Mouse (Mus musculus): Measurements from ENCODE around the gene Ms4a8a. TPM values are rescaled to one million over a fixed set of nuclear protein-coding genes. Genes with fewer than 3 reads are reported as not detected.

The Ms4a8a gene
- not detected in 2 replicates for polyA plus RNA-seq (2015; fragmentation: Nextera tagmentation; extraction: Ambion mirVana)

DNA sequence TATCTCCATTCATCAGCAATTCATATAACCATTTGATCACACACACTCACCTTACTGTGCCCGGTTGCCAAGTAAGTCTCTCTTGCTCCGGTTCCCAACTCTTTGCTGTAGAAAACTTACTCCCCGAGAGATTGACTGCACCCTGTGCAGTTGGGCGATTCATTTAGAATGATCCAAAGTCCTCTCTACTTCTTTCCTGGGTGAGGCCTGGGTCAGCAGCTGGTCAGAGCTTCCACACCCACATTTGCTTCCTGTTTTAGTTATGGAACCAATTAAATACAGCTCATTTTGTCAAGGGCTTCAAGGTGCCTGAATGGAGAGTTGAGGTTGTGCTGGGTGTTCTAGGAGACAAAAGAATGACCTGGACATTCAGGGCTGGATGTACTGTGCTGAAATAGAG is at the start of gene Ms4a8a:
TSS of gene Ms4a8a (minus strand) at position 169 of the 400 bp plus-strand sequence.

DNA sequence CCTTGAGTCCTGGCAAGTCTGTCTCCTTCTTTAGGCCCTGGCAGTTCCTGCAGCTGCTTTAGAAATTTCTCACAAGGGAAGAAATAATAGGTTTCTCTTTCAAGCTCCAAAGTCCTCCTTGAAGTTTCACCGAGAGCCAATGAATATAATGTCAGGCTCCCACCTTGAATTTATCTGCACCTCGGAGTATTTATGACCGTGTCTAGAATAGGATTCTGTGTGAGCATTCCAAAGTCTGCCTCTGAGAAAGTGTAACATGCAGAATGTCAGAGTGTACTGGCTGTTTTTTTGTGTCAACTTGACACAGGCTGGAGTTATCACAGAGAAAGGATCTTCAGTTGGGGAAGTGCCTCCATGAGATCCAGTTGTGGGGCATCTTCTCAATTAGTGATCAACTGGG is 63.0 kb downstream of the Ms4a8a start, which contains the start of gene Ms4a18:
TSS of gene Ms4a18 (minus strand) at position 141 of the 400 bp plus-strand sequence.

Other genes starting within 250 kb of the Ms4a8a start
- gene Slc15a3, start 241.4 kb downstream of the Ms4a8a start, polyA plus RNA-seq (2015; fragmentation: Nextera tagmentation; extraction: Ambion mirVana), result 0.49 and 0.53 TPM in 2 replicates
- 97.6 and 125 TPM in 2 replicates for gene Tmem132a, start 211.2 kb downstream of the Ms4a8a start, polyA plus RNA-seq (2015; fragmentation: Nextera tagmentation; extraction: Ambion mirVana)
- 44.0 and 44.3 TPM in 2 replicates for gene Tmem109, start 199.1 kb downstream of the Ms4a8a start, polyA plus RNA-seq (2015; fragmentation: Nextera tagmentation; extraction: Ambion mirVana)
- gene Prpf19, start 185.9 kb downstream of the Ms4a8a start, polyA plus RNA-seq (2015; fragmentation: Nextera tagmentation; extraction: Ambion mirVana), result 37.5 and 53.7 TPM in 2 replicates
- gene Zp1, start 160.5 kb downstream of the Ms4a8a start, polyA plus RNA-seq (2015; fragmentation: Nextera tagmentation; extraction: Ambion mirVana), result 0.31 and 0.43 TPM in 2 replicates
- 0.11 and 0.18 TPM in 2 replicates for gene Ptgdr2, start 143.9 kb downstream of the Ms4a8a start, polyA plus RNA-seq (2015; fragmentation: Nextera tagmentation; extraction: Ambion mirVana)
- 12.8 and 13.1 TPM in 2 replicates for gene Ccdc86, start 131.8 kb downstream of the Ms4a8a start, polyA plus RNA-seq (2015; fragmentation: Nextera tagmentation; extraction: Ambion mirVana)
- gene Ms4a10, start 106.4 kb downstream of the Ms4a8a start, polyA plus RNA-seq (2015; fragmentation: Nextera tagmentation; extraction: Ambion mirVana), result not detected in 2 replicates
- gene Ms4a15, start 87.9 kb downstream of the Ms4a8a start, polyA plus RNA-seq (2015; fragmentation: Nextera tagmentation; extraction: Ambion mirVana), result not detected in 2 replicates
- gene Ms4a18, start 63.1 kb downstream of the Ms4a8a start, polyA plus RNA-seq (2015; fragmentation: Nextera tagmentation; extraction: Ambion mirVana), result not detected in 2 replicates
- not detected in 2 replicates for gene 1700017D01Rik, start 49.8 kb upstream of the Ms4a8a start, polyA plus RNA-seq (2015; fragmentation: Nextera tagmentation; extraction: Ambion mirVana)
- not detected in 2 replicates for gene 1700025F22Rik, start 84.2 kb upstream of the Ms4a8a start, polyA plus RNA-seq (2015; fragmentation: Nextera tagmentation; extraction: Ambion mirVana)
- gene Ms4a13, start 115.6 kb upstream of the Ms4a8a start, polyA plus RNA-seq (2015; fragmentation: Nextera tagmentation; extraction: Ambion mirVana), result not detected in 2 replicates
- not detected in 2 replicates for gene Ms4a12, start 151.3 kb upstream of the Ms4a8a start, polyA plus RNA-seq (2015; fragmentation: Nextera tagmentation; extraction: Ambion mirVana)
- 0.08 and 0.11 TPM in 2 replicates for gene Ms4a1, start 185.1 kb upstream of the Ms4a8a start, polyA plus RNA-seq (2015; fragmentation: Nextera tagmentation; extraction: Ambion mirVana)
- not detected in 2 replicates for gene Ms4a5, start 202.8 kb upstream of the Ms4a8a start, polyA plus RNA-seq (2015; fragmentation: Nextera tagmentation; extraction: Ambion mirVana)
- 0.09 TPM in 1 of 2 replicates, not detected in the other for gene Ms4a14, start 233.4 kb upstream of the Ms4a8a start, polyA plus RNA-seq (2015; fragmentation: Nextera tagmentation; extraction: Ambion mirVana)

Data from neural tube, postnatal 0 days (tissue).